Mouse (Mus musculus) spleen, adult 2 months (tissue): ENCODE measurements around the gene Tspan32. TPM values are rescaled to one million over a fixed set of nuclear protein-coding genes. Genes with fewer than 3 reads are reported as not detected.

Source experiments
- DNase-seq, 2 experiments: peaks; one replicate each; pipeline versions ENCODE4 v3.0.0 to v3.0.0-alpha.2; 2012 to 2021; ENCODE audit warnings: low spot score in 2 of 2, low read depth in 1 of 2
- H3K27ac ChIP-seq: fragments of 200-500 bp; 2 replicates; pipeline ENCODE4 v1.5.1; 2012; ENCODE audit warnings: low read length, inconsistent platforms; ENCODE audit not compliant: insufficient read depth
- H3K27me3 ChIP-seq: fragments of 200-500 bp; 2 replicates; pipeline ENCODE4 v1.6.1; 2012; ENCODE audit warnings: mild to moderate bottlenecking, moderate library complexity, low read length, inconsistent platforms; ENCODE audit not compliant: control insufficient read depth, insufficient read depth
- H3K36me3 ChIP-seq: fragments of 200-500 bp; 2 replicates; pipeline ENCODE4 v1.6.1; 2012; ENCODE audit warnings: mild to moderate bottlenecking, low read length, inconsistent platforms; ENCODE audit not compliant: control insufficient read depth, insufficient read depth
- H3K4me1 ChIP-seq: fragments of 200-500 bp; 2 replicates; pipeline ENCODE4 v1.6.1; 2011; ENCODE audit warnings: inconsistent platforms; ENCODE audit not compliant: control insufficient read depth, insufficient read depth, insufficient read length
- H3K4me3 ChIP-seq: fragments of 200-500 bp; 2 replicates; pipeline ENCODE4 v1.5.1; 2011; ENCODE audit warnings: mild to moderate bottlenecking, inconsistent platforms; ENCODE audit not compliant: insufficient read depth, insufficient read length; ENCODE audit errors: extremely low read depth
- CTCF ChIP-seq: fragments of 200-500 bp; IDR thresholded peaks from 2 replicates; pipeline ENCODE4 v1.5.1; 2011; ENCODE audit warnings: mild to moderate bottlenecking, inconsistent platforms; ENCODE audit not compliant: insufficient read depth, insufficient read length, insufficient replicate concordance; ENCODE audit errors: extremely low read depth
- POLR2A ChIP-seq: fragments of 200-500 bp; IDR thresholded peaks from 2 replicates; pipeline ENCODE4 v1.6.1; 2011; ENCODE audit warnings: low read depth, low read length, inconsistent platforms
- WGBS: fragments of 180-500 bp; shearing (Covaris S2); methylation state at CpG from one replicate; pipeline ENCODE4 v1.1.7; 2018; 5-methylcytosine and 5-hydroxymethylcytosine counted together
- polyA plus RNA-seq: library from polyadenylated mRNA; depleted of rRNA; stranded (reverse); fragments of >200 nt; gene quantifications from 2 replicates; pipeline ENCODE4 v1.2.3, GENCODE M21; 2012; rRNA removed

Gene Tspan32
- polyA plus RNA-seq, 1 experiment, result 89.4 TPM

GRCm38 (mm10) chr7:143068882-143069591 lies 64.2 kb downstream of the Tspan32 start, which contains the start of gene Tssc4:
Gene Tssc4, plus strand, starts transcription at chr7:143069249.
- Histone ChIP-seq H3K4me1 (peaks cover 14% of the 10 kb centered on the region; the same call in 1 of the 2 replicates), H3K27me3 (no peaks in the 10 kb centered on the region), H3K36me3 (peaks cover 12% of the 10 kb centered on the region), H3K4me3 (peak within 1 kb of the TSS; percentile 94), H3K27ac (peak within 1 kb of the TSS; percentile 83)
- WGBS, result under 1% methylated on average over 51 of the region's 51 CpGs
- TF ChIP-seq CTCF, result no peak
- no peak; the same call in 1 of the 2 replicates for TF ChIP-seq POLR2A
- DNase-seq, result peak; percentile 94 to 100

Other genes with a start within 250 kb of the Tspan32 start
- gene Th, start 73.9 kb upstream of the Tspan32 start, polyA plus RNA-seq, result not detected in 2 replicates
- 0.27 and 0.45 TPM in 2 replicates for gene Ascl2, start 35.8 kb upstream of the Tspan32 start, polyA plus RNA-seq
- 300 and 352 TPM in 2 replicates for gene Cd81, start 47.7 kb downstream of the Tspan32 start, polyA plus RNA-seq
- 62.9 and 85.0 TPM in 2 replicates for gene Tssc4, start 64.2 kb downstream of the Tspan32 start, polyA plus RNA-seq
- 0.66 and 0.95 TPM in 2 replicates for gene Trpm5, start 89.6 kb downstream of the Tspan32 start, polyA plus RNA-seq
- 1.1 and 1.2 TPM in 2 replicates for gene Kcnq1, start 101.3 kb downstream of the Tspan32 start, polyA plus RNA-seq